Mouse (Mus musculus) MEL (cell line): ENCODE data around the gene Tmprss12. TPM values are rescaled to one million over a fixed set of nuclear protein-coding genes. Genes with fewer than 3 reads are reported as not detected.

Experiments
- DNase-seq: peaks from one replicate; pipeline ENCODE4 v3.0.0; 2011; ENCODE audit warnings: low read depth, low spot score
- H3K27ac ChIP-seq: 2 replicates; pipeline ENCODE4 v1.5.1; 2012; ENCODE audit warnings: low read depth, mild to moderate bottlenecking, control low read depth, low read length, moderate library complexity; ENCODE audit not compliant: control insufficient read depth
- H3K27me3 ChIP-seq, 2 experiments: fragments of 150-350 bp in 1 of 2; sonication (generic) in 1 of 2; 2 replicates each; pipeline ENCODE4 v1.6.1; 2012; ENCODE audit warnings: low read length in 2 of 2, mild to moderate bottlenecking in 2 of 2, improper control_type of control experiment in 1 of 2, moderate library complexity in 1 of 2; ENCODE audit not compliant: insufficient read depth in 2 of 2, control insufficient read depth in 1 of 2
- H3K36me3 ChIP-seq, 2 experiments: 2 replicates each; pipeline ENCODE4 v1.6.1; 2012 to 2014; ENCODE audit warnings: low read length in 2 of 2, improper control_type of control experiment in 1 of 2, inconsistent platforms in 1 of 2, mild to moderate bottlenecking in 1 of 2; ENCODE audit not compliant: insufficient read depth in 2 of 2, control insufficient read depth in 1 of 2
- H3K4me1 ChIP-seq, 2 experiments: fragments of 150-350 bp in 1 of 2; sonication (generic) in 1 of 2; 2 replicates each; pipeline ENCODE4 v1.6.1; 2012; ENCODE audit warnings: low read length in 2 of 2, improper control_type of control experiment in 1 of 2, mild to moderate bottlenecking in 1 of 2; ENCODE audit not compliant: insufficient read depth in 2 of 2, control insufficient read depth in 1 of 2
- H3K4me3 ChIP-seq, 2 experiments: fragments of 150-350 bp in 1 of 2; sonication (generic) in 1 of 2; 2 replicates each; pipeline ENCODE4 v1.5.1; 2012; ENCODE audit warnings: low read depth in 2 of 2, low read length in 2 of 2, mild to moderate bottlenecking in 2 of 2, moderate library complexity in 2 of 2, control low read depth in 1 of 2, improper control_type of control experiment in 1 of 2; ENCODE audit not compliant: control insufficient read depth in 1 of 2, insufficient read depth in 1 of 2
- H3K79me2 ChIP-seq: 2 replicates; pipeline ENCODE4 v1.6.1; 2012; ENCODE audit warnings: mild to moderate bottlenecking, low read length, moderate library complexity; ENCODE audit not compliant: control insufficient read depth, poor library complexity, insufficient read depth
- H3K9ac ChIP-seq: 2 replicates; pipeline ENCODE4 v1.6.1; 2012; ENCODE audit warnings: low read depth, mild to moderate bottlenecking, control low read depth, low read length, moderate library complexity; ENCODE audit not compliant: control insufficient read depth, poor library complexity, severe bottlenecking
- H3K9me3 ChIP-seq: fragments of 150-350 bp; sonication (generic); replicated peaks from 2 replicates; pipeline ENCODE4 v1.6.1; 2012; ENCODE audit warnings: mild to moderate bottlenecking, low read length, improper control_type of control experiment, moderate library complexity; ENCODE audit not compliant: insufficient read depth
- CHD2 ChIP-seq: IDR thresholded peaks from 2 replicates; pipeline ENCODE4 v1.6.1; 2011; ENCODE audit warnings: low read length, improper control_type of control experiment
- ELF1 ChIP-seq: IDR thresholded peaks from 2 replicates; pipeline ENCODE4 v1.6.1; 2014; ENCODE audit warnings: low read depth, mild to moderate bottlenecking, inconsistent platforms, low read length, improper control_type of control experiment, moderate library complexity
- ETS1 ChIP-seq: IDR thresholded peaks from 2 replicates; pipeline ENCODE4 v1.6.1; 2012; ENCODE audit warnings: low read depth, mild to moderate bottlenecking, inconsistent platforms, low read length, improper control_type of control experiment, moderate library complexity
- GABPA ChIP-seq: IDR thresholded peaks from 2 replicates; pipeline ENCODE4 v1.6.1; 2012; ENCODE audit warnings: low read depth, mild to moderate bottlenecking, inconsistent platforms, low read length, improper control_type of control experiment, moderate library complexity
- GATA1 ChIP-seq: IDR thresholded peaks from 2 replicates; pipeline ENCODE4 v1.6.1; 2011; ENCODE audit warnings: low read depth, low read length, improper control_type of control experiment
- HCFC1 ChIP-seq: IDR thresholded peaks from 2 replicates; pipeline ENCODE4 v1.6.1; 2012; ENCODE audit warnings: low read depth, mild to moderate bottlenecking, inconsistent platforms, low read length, improper control_type of control experiment, moderate library complexity
- KAT2A ChIP-seq: conservative IDR thresholded peaks from 2 replicates; pipeline ENCODE4 v1.6.1; 2012; ENCODE audit warnings: low read depth, low read length, improper control_type of control experiment, inconsistent platforms
- MAFK ChIP-seq: IDR thresholded peaks from 2 replicates; pipeline ENCODE4 v1.6.1; 2011; ENCODE audit warnings: low read depth, mild to moderate bottlenecking, low read length, improper control_type of control experiment, borderline replicate concordance
- MAX ChIP-seq: IDR thresholded peaks from 2 replicates; pipeline ENCODE4 v1.6.1; 2011; ENCODE audit warnings: low read length, improper control_type of control experiment
- MAZ ChIP-seq: IDR thresholded peaks from 2 replicates; pipeline ENCODE4 v1.6.1; 2012; ENCODE audit warnings: low read depth, mild to moderate bottlenecking, inconsistent platforms, low read length, improper control_type of control experiment
- MXI1 ChIP-seq: IDR thresholded peaks from 2 replicates; pipeline ENCODE4 v1.6.1; 2011; ENCODE audit warnings: mild to moderate bottlenecking, low read depth, low read length, improper control_type of control experiment
- MYB ChIP-seq: IDR thresholded peaks from 2 replicates; pipeline ENCODE4 v1.6.1; 2011; ENCODE audit warnings: mild to moderate bottlenecking, low read depth, low read length, improper control_type of control experiment
- NRF1 ChIP-seq: IDR thresholded peaks from 2 replicates; pipeline ENCODE4 v1.6.1; 2014; ENCODE audit warnings: low read depth, mild to moderate bottlenecking, inconsistent platforms, low read length, improper control_type of control experiment, moderate library complexity; ENCODE audit not compliant: poor library complexity, insufficient read depth, severe bottlenecking
- POLR2A ChIP-seq, 2 experiments: IDR thresholded peaks; 2 replicates each; pipeline ENCODE4 v1.6.1; 2011 to 2012; ENCODE audit warnings: low read length in 2 of 2, mild to moderate bottlenecking in 2 of 2, control low read depth in 1 of 2, improper control_type of control experiment in 1 of 2, low read depth in 1 of 2, moderate library complexity in 1 of 2; ENCODE audit not compliant: control insufficient read depth in 1 of 2, insufficient read depth in 1 of 2, poor library complexity in 1 of 2
- POLR2AphosphoS5 ChIP-seq: IDR thresholded peaks from 2 replicates; pipeline ENCODE4 v1.6.1; 2012; ENCODE audit warnings: low read depth, borderline replicate concordance, mild to moderate bottlenecking, inconsistent platforms, low read length, moderate library complexity, mixed read lengths
- RCOR1 ChIP-seq: IDR thresholded peaks from 2 replicates; pipeline ENCODE4 v1.6.1; 2012; ENCODE audit warnings: low read depth, mild to moderate bottlenecking, inconsistent platforms, low read length, improper control_type of control experiment
- SIN3A ChIP-seq: IDR thresholded peaks from 2 replicates; pipeline ENCODE4 v1.6.1; 2012; ENCODE audit warnings: low read length, improper control_type of control experiment, inconsistent platforms
- SMC3 ChIP-seq: IDR thresholded peaks from 2 replicates; pipeline ENCODE4 v1.6.1; 2011; ENCODE audit warnings: low read depth, low read length, improper control_type of control experiment
- TCF12 ChIP-seq: IDR thresholded peaks from 2 replicates; pipeline ENCODE4 v1.6.1; 2014; ENCODE audit warnings: low read depth, mild to moderate bottlenecking, inconsistent platforms, low read length, improper control_type of control experiment, moderate library complexity
- USF2 ChIP-seq, 2 experiments: IDR thresholded peaks; 2 replicates each; pipeline ENCODE4 v1.6.1; 2011 to 2012; ENCODE audit warnings: improper control_type of control experiment in 2 of 2, low read length in 2 of 2, borderline replicate concordance in 1 of 2, inconsistent platforms in 1 of 2, low read depth in 1 of 2, mild to moderate bottlenecking in 1 of 2; ENCODE audit not compliant: insufficient read depth in 1 of 2
- ZC3H11A ChIP-seq: IDR thresholded peaks from 2 replicates; pipeline ENCODE4 v1.6.1; 2012; ENCODE audit warnings: low read depth, mild to moderate bottlenecking, inconsistent platforms, low read length, improper control_type of control experiment
- ZMIZ1 ChIP-seq: IDR thresholded peaks from 2 replicates; pipeline ENCODE4 v1.6.1; 2012; ENCODE audit warnings: low read depth, mild to moderate bottlenecking, inconsistent platforms, low read length, improper control_type of control experiment, moderate library complexity
- polyA plus RNA-seq, 2 experiments: library from polyadenylated mRNA; stranded (reverse) in 1 of 2; unstranded in 1 of 2; fragments of >175 nt in 1 of 2; fragments of >200 nt in 1 of 2; gene quantifications; 2 replicates each; pipeline versions ENCODE4 v1.2.1 to v1.2.4; 2012; ENCODE audit warnings: low replicate concordance in 2 of 2, low read depth in 1 of 2; ENCODE audit not compliant: insufficient read length in 2 of 2, insufficient read depth in 1 of 2, missing spikeins in 1 of 2
- total RNA-seq: library from RNA; depleted of rRNA; stranded (reverse); fragments of 300-350 nt; gene quantifications from 2 replicates; pipeline ENCODE4 v1.2.3, GENCODE M21; 2012

Gene Tmprss12
- total and polyA plus RNA-seq, 3 experiments = not detected

- no peak for DNase-seq
- no peak for TF ChIP-seq MAZ
- no peak for TF ChIP-seq MAFK
- no peak for TF ChIP-seq SIN3A
- no peak for TF ChIP-seq MAX
- no peak for TF ChIP-seq POLR2AphosphoS5
- TF ChIP-seq SMC3 = no peak
- TF ChIP-seq GATA1 = no peak
- TF ChIP-seq CHD2 = no peak
- no peak for TF ChIP-seq ZC3H11A
- TF ChIP-seq ZMIZ1 = no peak
- no peak for TF ChIP-seq TCF12
- TF ChIP-seq ETS1 = no peak
- no peak for TF ChIP-seq MYB
- TF ChIP-seq HCFC1 = no peak
- TF ChIP-seq POLR2A (IDR thresholded peaks at IDR 0.05; ENCODE audit: control insufficient read depth in 1 of 2, insufficient read depth in 1 of 2, low read depth in 1 of 2, low read length in 2 of 2, poor library complexity in 1 of 2) = no peak
- TF ChIP-seq MXI1 = no peak
- Histone ChIP-seq H3K27me3 (no peaks in the 10 kb centered on the region), H3K9ac (no peak overlapping the region), H3K9me3 (no peaks in the 10 kb centered on the region), H3K27ac (no peak overlapping the region), H3K36me3 (peaks cover 36 to 62% of the 10 kb centered on the region in 2 experiments), H3K79me2 (peaks cover 41% of the 10 kb centered on the region), H3K4me1 (peaks cover 2 to 9% of the 10 kb centered on the region in 2 experiments), H3K4me3 (no peak overlapping the region)
These were observed 43.7 kb upstream of the Tmprss12 start for GRCm38 (mm10) chr15:100236952-100237351.

GRCm38 (mm10) chr15:100241780-100242179 lies 38.9 kb upstream of the Tmprss12 start:
- no peaks in the 10 kb centered on the region for H3K9me3 ChIP-seq
- DNase-seq = no peak
- H3K27ac ChIP-seq = no peak overlapping the region
- no peak overlapping the region for H3K4me3 ChIP-seq
- peaks cover under 1 to 61% of the 10 kb centered on the region in 2 experiments; a peak in 3 of 4 replicates for H3K36me3 ChIP-seq
- no peak overlapping the region for H3K9ac ChIP-seq
- no peaks in the 10 kb centered on the region for H3K27me3 ChIP-seq
- TF ChIP-seq USF2 (IDR thresholded peaks at IDR 0.05; ENCODE audit: borderline replicate concordance in 1 of 2, insufficient read depth in 1 of 2, low read depth in 1 of 2, low read length in 2 of 2) (no peak), RCOR1 (no peak), MXI1 (no peak), ELF1 (no peak), SMC3 (no peak), KAT2A (no peak), HCFC1 (no peak), NRF1 (no peak), CHD2 (no peak), GABPA (no peak), MAZ (no peak)
- peaks cover 27% of the 10 kb centered on the region for H3K79me2 ChIP-seq
- H3K4me1 ChIP-seq = no peaks in the 10 kb centered on the region
